Mouse (Mus musculus) limb, embryonic 11.5 days (tissue): ENCODE measurements around the gene Hipk1. TPM values are rescaled to one million over a fixed set of nuclear protein-coding genes. Genes with fewer than 3 reads are reported as not detected.

Source experiments
- ATAC-seq: fragments of 200-750 bp; cut with Nextera tagmentation; 2 replicates; pipeline ENCODE4 v1.8.0; 2017; ENCODE audit warnings: low read depth; ENCODE audit not compliant: insufficient number of reproducible peaks, low FRiP score, low TSS enrichment
- DNase-seq: peaks from one replicate; pipeline ENCODE4 v3.0.0-alpha.2; 2015; ENCODE audit warnings: low spot score
- H3K27ac ChIP-seq: fragments of 300-500 bp; sonication (generic); replicated peaks from 2 replicates; pipeline ENCODE4 v1.5.1; 2014; ENCODE audit warnings: low read depth, mild to moderate bottlenecking, low read length
- H3K27me3 ChIP-seq: fragments of 300-500 bp; sonication (generic); 2 replicates; pipeline ENCODE4 v1.6.1; 2014; ENCODE audit warnings: mild to moderate bottlenecking, low read length, mixed read lengths; ENCODE audit not compliant: control insufficient read depth, insufficient read depth
- H3K36me3 ChIP-seq: fragments of 300-500 bp; sonication (generic); 2 replicates; pipeline ENCODE4 v1.6.1; 2014; ENCODE audit warnings: mild to moderate bottlenecking, low read length, moderate library complexity, mixed read lengths; ENCODE audit not compliant: control insufficient read depth, insufficient read depth
- H3K4me1 ChIP-seq: fragments of 300-500 bp; sonication (generic); 2 replicates; pipeline ENCODE4 v1.6.1; 2014; ENCODE audit warnings: low read length, mixed read lengths; ENCODE audit not compliant: control insufficient read depth, insufficient read depth
- H3K4me2 ChIP-seq: fragments of 300-500 bp; sonication (generic); 2 replicates; pipeline ENCODE4 v1.6.1; 2014; ENCODE audit warnings: low read depth, mild to moderate bottlenecking, moderate library complexity; ENCODE audit not compliant: severe bottlenecking
- H3K4me3 ChIP-seq: fragments of 300-500 bp; sonication (generic); 2 replicates; pipeline ENCODE4 v1.5.1; 2014; ENCODE audit warnings: low read depth, low read length
- H3K9ac ChIP-seq: fragments of 300-500 bp; sonication (generic); 2 replicates; pipeline ENCODE4 v1.6.1; 2014; ENCODE audit warnings: mild to moderate bottlenecking, low read length
- H3K9me3 ChIP-seq: fragments of 300-500 bp; sonication (generic); 2 replicates; pipeline ENCODE4 v1.6.1; 2016; ENCODE audit warnings: low read length; ENCODE audit not compliant: control insufficient read depth
- WGBS: fragments of 180-500 bp; shearing (Covaris S2); extraction: QIAGEN DNeasy Blood & Tissue Kit; methylation state at CpG from one replicate; pipeline ENCODE4 v1.1.7; 2014; 5-methylcytosine and 5-hydroxymethylcytosine counted together
- polyA plus RNA-seq: library from polyadenylated mRNA; unstranded; fragments of >200 nt; fragmentation: Nextera tagmentation; extraction: Ambion mirVana; gene quantifications from 2 replicates; pipeline ENCODE4 v1.2.1, GENCODE M21; 2014

Hipk1 gene
- polyA plus RNA-seq, 1 experiment from 2014 or later: 13.4 TPM

DNA sequence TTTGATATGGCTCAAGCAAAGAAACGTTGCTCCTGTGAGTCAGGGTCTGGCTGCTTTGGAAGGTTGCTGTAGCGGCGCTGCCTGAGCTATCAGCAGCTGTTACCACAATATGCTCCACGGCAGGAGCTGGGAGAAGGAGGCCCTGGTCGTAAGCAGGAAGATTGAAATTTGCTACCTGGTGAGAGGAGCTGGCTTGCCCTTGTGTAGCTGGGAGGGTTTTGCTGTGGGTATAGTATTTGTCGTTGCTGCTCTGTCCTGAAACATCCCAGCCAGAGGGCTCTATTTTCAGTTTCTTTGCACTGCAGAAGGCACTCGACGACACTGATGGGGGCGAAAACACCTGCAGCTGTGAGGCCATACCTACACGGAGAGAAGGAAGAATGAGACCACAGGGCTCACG, 13.4 kb downstream of the Hipk1 start:
- DNase-seq (no peak), ATAC-seq (no peak)
- Histone ChIP-seq H3K4me3 (no peak overlapping the region), H3K27ac (no peak overlapping the region), H3K36me3 (peaks cover 8% of the 10 kb centered on the region; the same call in 1 of the 2 replicates), H3K4me1 (no peaks in the 10 kb centered on the region), H3K27me3 (no peaks in the 10 kb centered on the region), H3K9me3 (no peaks in the 10 kb centered on the region), H3K4me2 (no peak overlapping the region), H3K9ac (no peak overlapping the region)
- 90% methylated on average over 11 of the region's 11 CpGs for WGBS

GRCm38 (mm10) chr3:103774009-103774408, 17.4 kb downstream of the Hipk1 start:
- H3K4me3 ChIP-seq: no peak overlapping the region
- peaks cover 8% of the 10 kb centered on the region; the same call in 1 of the 2 replicates for H3K36me3 ChIP-seq
- no peaks in the 10 kb centered on the region for H3K4me1 ChIP-seq
- no peak overlapping the region for H3K4me2 ChIP-seq
- DNase-seq: no peak
- no peaks in the 10 kb centered on the region for H3K9me3 ChIP-seq
- no peak overlapping the region for H3K9ac ChIP-seq
- no peaks in the 10 kb centered on the region for H3K27me3 ChIP-seq
- no peak overlapping the region for H3K27ac ChIP-seq
- WGBS: 93% methylated on average over 15 of the region's 15 CpGs
- no peak for ATAC-seq

- Histone ChIP-seq H3K27me3 (no peaks in the 10 kb centered on the region), H3K27ac (no peak overlapping the region), H3K9me3 (no peaks in the 10 kb centered on the region), H3K4me1 (no peaks in the 10 kb centered on the region), H3K9ac (no peak overlapping the region), H3K4me3 (no peak overlapping the region), H3K4me2 (no peak overlapping the region), H3K36me3 (peaks cover 8% of the 10 kb centered on the region; the same call in 1 of the 2 replicates)
- no peak for ATAC-seq
- WGBS: 90% methylated on average over 3 of the region's 3 CpGs
- no peak for DNase-seq
Measured at GRCm38 (mm10) chr3:103773508-103773907, 17.9 kb downstream of the Hipk1 start.

DNA sequence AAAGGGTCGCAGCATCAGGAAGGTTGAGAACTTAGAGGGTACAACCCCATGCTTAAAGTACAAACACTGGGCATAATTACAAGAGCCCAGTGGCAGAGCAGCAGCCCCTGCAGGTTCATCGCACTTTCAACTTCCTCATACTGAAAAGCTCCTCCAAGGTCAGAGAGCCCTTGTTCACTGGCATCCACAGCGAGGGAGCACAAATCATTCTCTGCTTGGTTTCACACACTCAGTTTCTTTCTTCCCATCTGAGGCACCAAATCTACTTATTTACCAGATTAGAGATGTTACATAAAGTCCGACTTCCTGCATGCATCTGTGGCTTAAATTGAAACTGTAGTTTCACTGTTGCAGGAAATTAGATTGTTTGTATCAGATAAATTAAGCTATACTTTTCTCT, 18.5 kb downstream of the Hipk1 start:
- Histone ChIP-seq H3K4me2 (no peak overlapping the region), H3K27ac (no peak overlapping the region), H3K4me3 (no peak overlapping the region), H3K27me3 (no peaks in the 10 kb centered on the region), H3K36me3 (peaks cover 7% of the 10 kb centered on the region; the same call in 1 of the 2 replicates), H3K9ac (no peak overlapping the region), H3K9me3 (no peaks in the 10 kb centered on the region), H3K4me1 (no peaks in the 10 kb centered on the region)
- 88% methylated on average over 4 of the region's 4 CpGs for WGBS
- no peak for DNase-seq
- no peak for ATAC-seq

- no peak overlapping the region for H3K4me2 ChIP-seq
- no peak overlapping the region for H3K27ac ChIP-seq
- 91% methylated on average over 9 of the region's 9 CpGs for WGBS
- H3K9me3 ChIP-seq: no peaks in the 10 kb centered on the region
- no peak for DNase-seq
- H3K4me3 ChIP-seq: no peak overlapping the region
- H3K27me3 ChIP-seq: no peaks in the 10 kb centered on the region
- no peak for ATAC-seq
- no peak overlapping the region for H3K9ac ChIP-seq
- H3K36me3 ChIP-seq: no peaks in the 10 kb centered on the region; the same call in 1 of the 2 replicates
- H3K4me1 ChIP-seq: no peaks in the 10 kb centered on the region
Measured at GRCm38 (mm10) chr3:103771531-103772130, 19.7 kb downstream of the Hipk1 start.

- H3K36me3 ChIP-seq: peaks cover 8% of the 10 kb centered on the region; the same call in 1 of the 2 replicates
- ATAC-seq: no peak
- H3K4me1 ChIP-seq: no peaks in the 10 kb centered on the region
- H3K9ac ChIP-seq: no peak overlapping the region
- no peak for DNase-seq
- 87% methylated on average over 3 of the region's 3 CpGs for WGBS
- H3K27me3 ChIP-seq: no peaks in the 10 kb centered on the region
- H3K27ac ChIP-seq: no peak overlapping the region
- no peak overlapping the region for H3K4me2 ChIP-seq
- no peaks in the 10 kb centered on the region for H3K9me3 ChIP-seq
- H3K4me3 ChIP-seq: no peak overlapping the region
Measured at GRCm38 (mm10) chr3:103766789-103767188, 24.6 kb downstream of the Hipk1 start.

GRCm38 (mm10) chr3:103759261-103759970, 31.9 kb downstream of the Hipk1 start:
- Histone ChIP-seq H3K4me3 (no peak overlapping the region), H3K4me2 (no peak overlapping the region), H3K27ac (no peak overlapping the region), H3K9me3 (no peaks in the 10 kb centered on the region), H3K36me3 (peaks cover 14% of the 10 kb centered on the region; the same call in 1 of the 2 replicates), H3K27me3 (no peaks in the 10 kb centered on the region), H3K4me1 (no peaks in the 10 kb centered on the region), H3K9ac (no peak overlapping the region)
- ATAC-seq (no peak), DNase-seq (no peak)
- 80% methylated on average over 5 of the region's 5 CpGs for WGBS

- no peak overlapping the region for H3K4me2 ChIP-seq
- WGBS: 84% methylated on average over 7 of the region's 7 CpGs
Measured at GRCm38 (mm10) chr3:103758456-103758855, 32.9 kb downstream of the Hipk1 start.

More at GRCm38 (mm10) chr3:103758456-103758855, 32.9 kb downstream of the Hipk1 start:
- Histone ChIP-seq H3K36me3 (peaks cover 14% of the 10 kb centered on the region; the same call in 1 of the 2 replicates), H3K9me3 (no peaks in the 10 kb centered on the region), H3K9ac (no peak overlapping the region), H3K27ac (no peak overlapping the region), H3K4me1 (no peaks in the 10 kb centered on the region), H3K4me3 (no peak overlapping the region), H3K27me3 (no peaks in the 10 kb centered on the region)
- ATAC-seq (no peak), DNase-seq (no peak)
